Mouse (Mus musculus): Measurements from ENCODE around the gene Cir1. TPM values are rescaled to one million over a fixed set of nuclear protein-coding genes. Genes with fewer than 3 reads are reported as not detected.

The Cir1 gene
- total RNA-seq, 1 experiment, result 7.4 TPM

- Histone ChIP-seq H3K9me3 (ENCODE audit: control insufficient read depth, insufficient read depth, low read depth, low read length) (no peaks in the 10 kb centered on the region), H3K4me3 (ENCODE audit: insufficient read depth in 1 of 2, low read depth in 1 of 2, low read length in 2 of 2, poor library complexity in 1 of 2, severe bottlenecking in 1 of 2) (peak overlapping the region; percentile 6 to 51; a peak in 3 of 4 replicates), H3K4me1 (ENCODE audit: control insufficient read depth in 2 of 2, insufficient read depth in 2 of 2, low read length in 2 of 2, poor library complexity in 1 of 2) (peaks cover 0 to 5% of the 10 kb centered on the region in 2 experiments; a peak in 1 of 4 replicates), H3K36me3 (ENCODE audit: control insufficient read depth, insufficient read depth, low read length, poor library complexity, severe bottlenecking) (no peaks in the 10 kb centered on the region), H3K9ac (ENCODE audit: insufficient read depth, low read depth, low read length, poor library complexity, severe bottlenecking) (no peak overlapping the region), H3K27ac (ENCODE audit: insufficient read depth, low read depth, low read length, poor library complexity, severe bottlenecking) (no peak overlapping the region)
- in situ Hi-C loops (cut with MboI; ENCODE audit: low sequenced_read_pairs in 2 of 2, unreplicated experiment in 2 of 2), result loop anchor here in 1 of 2 experiments (10.0 to 25.0 kb wide), 3 partner anchors 1040 to 1743 kb away; partner anchors contain the start of gene Hoxd13
- TF ChIP-seq ZNF384 (IDR thresholded peaks at IDR 0.05; ENCODE audit: low read depth, low read length), result no peak
- no peak for TF ChIP-seq ZC3H11A (IDR thresholded peaks at IDR 0.05; ENCODE audit: borderline replicate concordance, low read depth, low read length)
- TF ChIP-seq HCFC1 (IDR thresholded peaks at IDR 0.05; ENCODE audit: borderline replicate concordance, insufficient read depth, low read length), result no peak
- no peak for DNase-seq (ENCODE audit: low read depth, low spot score)
Measured at GRCm38 (mm10) chr2:73277709-73278075, 34.8 kb downstream of the Cir1 start.

GRCm38 (mm10) chr2:73277021-73277708, 35.3 kb downstream of the Cir1 start:
- no peak for DNase-seq (ENCODE audit: low read depth, low spot score)
- Histone ChIP-seq H3K9me3 (ENCODE audit: control insufficient read depth, insufficient read depth, low read depth, low read length) (no peaks in the 10 kb centered on the region), H3K27ac (ENCODE audit: insufficient read depth, low read depth, low read length, poor library complexity, severe bottlenecking) (no peak overlapping the region), H3K9ac (ENCODE audit: insufficient read depth, low read depth, low read length, poor library complexity, severe bottlenecking) (no peak overlapping the region), H3K4me1 (ENCODE audit: control insufficient read depth in 2 of 2, insufficient read depth in 2 of 2, low read length in 2 of 2, poor library complexity in 1 of 2) (peaks cover 0 to 5% of the 10 kb centered on the region in 2 experiments; a peak in 1 of 4 replicates), H3K4me3 (ENCODE audit: insufficient read depth in 1 of 2, low read depth in 1 of 2, low read length in 2 of 2, poor library complexity in 1 of 2, severe bottlenecking in 1 of 2) (peak overlapping the region; percentile 6 to 51; a peak in 3 of 4 replicates), H3K36me3 (ENCODE audit: control insufficient read depth, insufficient read depth, low read length, poor library complexity, severe bottlenecking) (no peaks in the 10 kb centered on the region)
- in situ Hi-C loops (cut with MboI; ENCODE audit: low sequenced_read_pairs in 2 of 2, unreplicated experiment in 2 of 2), result loop anchor here in 1 of 2 experiments (10.0 to 25.0 kb wide), 3 partner anchors 1040 to 1742 kb away; partner anchors contain the start of gene Hoxd13
- TF ChIP-seq ZNF384 (IDR thresholded peaks at IDR 0.05; ENCODE audit: low read depth, low read length), result no peak
- TF ChIP-seq CHD2 (IDR thresholded peaks at IDR 0.05; ENCODE audit: low read depth, low read length), result no peak
- no peak for TF ChIP-seq ZC3H11A (IDR thresholded peaks at IDR 0.05; ENCODE audit: borderline replicate concordance, low read depth, low read length)
- no peak for TF ChIP-seq MAFK (IDR thresholded peaks at IDR 0.05; ENCODE audit: insufficient read depth, low read depth, low read length)

- TF ChIP-seq CHD2 (IDR thresholded peaks at IDR 0.05; ENCODE audit: low read depth, low read length) (no peak), ZC3H11A (IDR thresholded peaks at IDR 0.05; ENCODE audit: borderline replicate concordance, low read depth, low read length) (no peak), HCFC1 (IDR thresholded peaks at IDR 0.05; ENCODE audit: borderline replicate concordance, insufficient read depth, low read length) (no peak)
- H3K4me1 ChIP-seq (ENCODE audit: control insufficient read depth in 2 of 2, insufficient read depth in 2 of 2, low read length in 2 of 2, poor library complexity in 1 of 2), result peaks cover 0 to 7% of the 10 kb centered on the region in 2 experiments; a peak in 1 of 4 replicates
- H3K9ac ChIP-seq (ENCODE audit: insufficient read depth, low read depth, low read length, poor library complexity, severe bottlenecking), result no peak overlapping the region
- DNase-seq (ENCODE audit: low read depth, low spot score), result no peak
- no peaks in the 10 kb centered on the region for H3K9me3 ChIP-seq (ENCODE audit: control insufficient read depth, insufficient read depth, low read depth, low read length)
- H3K4me3 ChIP-seq (ENCODE audit: insufficient read depth in 1 of 2, low read depth in 1 of 2, low read length in 2 of 2, poor library complexity in 1 of 2, severe bottlenecking in 1 of 2), result no peak overlapping the region
- H3K27ac ChIP-seq (ENCODE audit: insufficient read depth, low read depth, low read length, poor library complexity, severe bottlenecking), result no peak overlapping the region
- in situ Hi-C loops (cut with MboI; ENCODE audit: low sequenced_read_pairs in 2 of 2, unreplicated experiment in 2 of 2), result loop anchor here in 1 of 2 experiments (10.0 to 25.0 kb wide), 3 partner anchors 1039 to 1741 kb away; partner anchors contain the start of gene Hoxd13
- H3K36me3 ChIP-seq (ENCODE audit: control insufficient read depth, insufficient read depth, low read length, poor library complexity, severe bottlenecking), result no peaks in the 10 kb centered on the region
Measured at GRCm38 (mm10) chr2:73276141-73276571, 36.3 kb downstream of the Cir1 start.

GRCm38 (mm10) chr2:73275261-73276040, 37.0 kb downstream of the Cir1 start:
- TF ChIP-seq ZC3H11A (IDR thresholded peaks at IDR 0.05; ENCODE audit: borderline replicate concordance, low read depth, low read length), result no peak
- no peak for TF ChIP-seq MAFK (IDR thresholded peaks at IDR 0.05; ENCODE audit: insufficient read depth, low read depth, low read length)
- TF ChIP-seq CHD2 (IDR thresholded peaks at IDR 0.05; ENCODE audit: low read depth, low read length), result no peak
- no peak for TF ChIP-seq ZNF384 (IDR thresholded peaks at IDR 0.05; ENCODE audit: low read depth, low read length)
- TF ChIP-seq HCFC1 (IDR thresholded peaks at IDR 0.05; ENCODE audit: borderline replicate concordance, insufficient read depth, low read length), result no peak
- Histone ChIP-seq H3K27ac (ENCODE audit: insufficient read depth, low read depth, low read length, poor library complexity, severe bottlenecking) (no peak overlapping the region), H3K4me1 (ENCODE audit: control insufficient read depth in 2 of 2, insufficient read depth in 2 of 2, low read length in 2 of 2, poor library complexity in 1 of 2) (peaks cover 0 to 7% of the 10 kb centered on the region in 2 experiments; a peak in 2 of 4 replicates), H3K36me3 (ENCODE audit: control insufficient read depth, insufficient read depth, low read length, poor library complexity, severe bottlenecking) (no peaks in the 10 kb centered on the region), H3K4me3 (ENCODE audit: insufficient read depth in 1 of 2, low read depth in 1 of 2, low read length in 2 of 2, poor library complexity in 1 of 2, severe bottlenecking in 1 of 2) (no peak overlapping the region), H3K9me3 (ENCODE audit: control insufficient read depth, insufficient read depth, low read depth, low read length) (no peaks in the 10 kb centered on the region), H3K9ac (ENCODE audit: insufficient read depth, low read depth, low read length, poor library complexity, severe bottlenecking) (no peak overlapping the region)
- in situ Hi-C loops (cut with MboI; ENCODE audit: low sequenced_read_pairs in 2 of 2, unreplicated experiment in 2 of 2), result loop anchor here in 1 of 2 experiments (10.0 to 25.0 kb wide), 3 partner anchors 1038 to 1741 kb away; partner anchors contain the start of gene Hoxd13
- no peak for DNase-seq (ENCODE audit: low read depth, low spot score)

Data from ES-E14 (cell line).